Mouse (Mus musculus) embryo, embryonic 10.5 days (tissue): ENCODE data around the gene Nfe2l2.
A peak's percentile ranks its signal among the peaks of the same experiment; 100 is the strongest.

Experiments used
- DNase-seq: peaks from one replicate; pipeline ENCODE4 v3.0.0-alpha.2; 2015; ENCODE audit warnings: low spot score

The Nfe2l2 gene

GRCm38 (mm10) chr2:75685458-75685861 is 19.0 kb downstream of the Nfe2l2 start:
- DNase-seq: no peak

DNA sequence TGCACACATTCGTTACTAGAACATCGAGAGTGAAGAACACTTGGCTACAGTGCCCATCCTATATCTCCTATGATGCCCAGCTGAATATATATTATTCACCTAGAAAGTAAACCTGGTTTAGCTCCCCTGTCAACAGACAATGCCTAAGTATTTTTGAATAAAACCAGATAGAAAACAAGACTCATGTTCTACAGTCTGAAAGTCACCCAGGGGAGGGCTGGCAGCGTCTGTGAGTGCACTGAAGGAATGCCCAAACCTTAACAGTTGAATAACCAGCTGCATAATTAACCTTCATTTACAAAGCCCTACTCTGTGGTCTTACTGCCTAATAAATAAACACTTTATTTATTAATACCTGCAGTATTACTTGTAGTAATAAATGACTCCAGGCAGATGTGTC is 19.9 kb downstream of the Nfe2l2 start:
- no peak for DNase-seq

GRCm38 (mm10) chr2:75682978-75683709 is 21.3 kb downstream of the Nfe2l2 start:
- DNase-seq: peak; percentile 30

- peak; percentile 55 for DNase-seq
Observed at GRCm38 (mm10) chr2:75681439-75681838, 23.0 kb downstream of the Nfe2l2 start.

DNA sequence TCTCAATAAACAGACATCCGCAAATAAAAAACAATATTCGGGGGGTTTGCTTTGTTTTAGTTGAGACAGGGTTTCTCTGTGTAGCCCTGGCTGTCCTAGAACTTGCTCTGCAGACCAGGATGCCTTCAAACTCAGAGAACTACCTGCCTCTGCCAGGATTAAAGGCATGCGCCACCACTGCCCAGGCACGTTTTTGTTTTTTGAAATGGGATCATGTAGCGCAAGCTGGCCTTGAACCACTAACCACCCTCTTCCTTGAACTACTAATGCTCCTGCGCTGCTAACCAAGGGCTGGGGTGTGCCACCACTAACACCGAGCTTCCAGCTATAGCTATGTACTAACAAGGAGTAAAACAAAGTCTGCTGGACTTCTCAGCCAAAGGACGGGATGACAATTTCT is 24.5 kb downstream of the Nfe2l2 start:
- no peak for DNase-seq

DNA sequence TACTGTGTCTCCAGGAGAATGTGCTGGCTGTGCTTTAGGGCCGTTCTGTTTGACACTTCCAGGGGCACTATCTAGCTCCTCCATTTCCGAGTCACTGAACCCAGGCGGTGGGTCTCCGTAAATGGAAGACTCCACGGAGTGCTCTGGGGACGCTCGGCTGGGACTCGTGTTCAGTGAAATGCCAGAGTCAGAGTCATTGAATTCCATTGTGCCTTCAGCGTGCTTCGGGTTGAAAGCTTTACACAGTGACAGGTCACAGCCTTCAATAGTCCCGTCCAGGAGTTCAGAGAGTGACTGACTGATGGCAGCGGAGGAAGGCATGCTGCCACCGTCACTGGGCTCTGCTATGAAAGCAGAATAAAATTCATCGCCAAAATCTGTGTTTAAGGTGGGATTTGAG is 27.9 kb downstream of the Nfe2l2 start:
- DNase-seq: no peak

- DNase-seq: no peak
Observed at GRCm38 (mm10) chr2:75672561-75672960, 31.9 kb downstream of the Nfe2l2 start.

DNA sequence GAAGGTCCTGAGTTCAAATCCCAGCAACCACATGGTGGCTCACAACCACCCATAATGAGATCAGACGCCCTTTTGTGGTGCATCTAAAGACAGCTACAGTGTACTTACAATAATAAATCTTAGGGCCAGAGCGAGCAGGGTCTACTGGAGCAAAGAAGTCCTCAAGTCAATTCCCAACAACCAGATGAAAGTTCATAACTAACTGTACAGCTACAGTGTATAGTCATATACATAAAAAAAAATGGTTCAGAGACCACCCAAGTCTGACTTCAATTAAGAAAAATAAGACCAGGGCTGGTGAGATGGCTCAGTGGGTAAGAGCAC is 33.1 kb downstream of the Nfe2l2 start:
- DNase-seq: no peak

DNA sequence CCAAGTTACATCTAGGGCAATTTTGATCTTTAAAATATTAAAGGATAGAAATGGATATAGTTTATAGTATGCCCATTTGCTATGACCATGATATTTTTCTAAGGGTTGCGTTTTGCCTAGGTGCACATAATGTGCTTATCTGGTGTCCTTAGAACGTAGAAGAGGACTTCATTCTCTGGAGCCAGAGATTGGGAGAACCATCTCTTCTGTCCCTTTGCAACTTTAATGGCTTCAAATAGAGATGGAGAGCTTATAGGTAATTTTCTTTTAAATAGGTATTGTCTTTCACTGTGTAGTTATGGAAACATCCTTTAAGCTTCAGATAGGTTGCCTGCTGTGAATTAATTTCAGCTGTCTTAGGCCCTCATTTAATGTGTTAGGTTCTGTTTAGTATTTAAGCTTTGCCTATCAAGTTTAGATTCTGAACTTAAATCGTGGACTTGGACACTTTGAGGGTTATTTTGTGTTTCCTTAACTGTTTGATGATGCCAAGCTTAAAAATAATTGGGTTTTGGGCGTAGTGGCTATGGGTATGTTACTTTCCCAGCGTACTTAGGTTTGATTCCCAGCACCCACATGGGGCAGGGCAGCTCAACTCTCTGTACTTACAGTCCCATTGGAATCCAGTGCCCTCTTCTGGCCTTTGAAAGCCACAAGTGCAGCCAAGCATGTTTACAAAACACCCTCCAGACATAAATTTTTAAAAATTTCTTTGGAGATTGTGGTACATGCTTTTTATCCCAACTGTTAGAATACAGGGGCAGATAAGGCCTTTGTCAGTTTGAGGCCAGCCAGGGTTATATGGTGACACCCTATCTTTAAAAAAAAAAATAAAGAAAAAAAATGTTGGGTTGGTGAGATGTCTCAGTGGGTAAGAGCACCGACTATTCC is 33.8 kb downstream of the Nfe2l2 start:
- no peak for DNase-seq

- DNase-seq: peak; percentile 49
Observed at GRCm38 (mm10) chr2:75669491-75670445, 34.7 kb downstream of the Nfe2l2 start.

DNA sequence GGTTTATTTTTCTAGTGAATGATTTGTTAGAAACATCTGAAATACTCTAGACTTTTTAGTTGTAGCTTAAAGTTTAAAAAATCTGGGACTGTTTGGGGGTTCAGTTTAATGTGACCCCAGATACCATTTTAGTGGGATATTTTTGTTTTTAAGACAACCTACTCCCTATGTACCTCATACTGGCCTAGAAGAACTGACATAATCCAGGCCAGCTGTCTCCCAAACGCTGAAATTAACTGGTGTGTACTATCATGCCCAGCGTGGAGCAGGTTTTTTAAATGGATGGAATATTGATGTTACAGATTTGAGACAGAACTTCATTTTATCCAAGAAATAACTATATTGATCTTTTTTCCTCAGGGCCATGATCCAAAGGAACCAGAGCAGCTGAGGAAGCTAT is 43.3 kb downstream of the Nfe2l2 start:
- no peak for DNase-seq

GRCm38 (mm10) chr2:75660255-75660948 is 44.0 kb downstream of the Nfe2l2 start:
- DNase-seq: peak; percentile 39

- peak; percentile 89 for DNase-seq
Observed at GRCm38 (mm10) chr2:75659629-75659960, 44.8 kb downstream of the Nfe2l2 start.

DNA sequence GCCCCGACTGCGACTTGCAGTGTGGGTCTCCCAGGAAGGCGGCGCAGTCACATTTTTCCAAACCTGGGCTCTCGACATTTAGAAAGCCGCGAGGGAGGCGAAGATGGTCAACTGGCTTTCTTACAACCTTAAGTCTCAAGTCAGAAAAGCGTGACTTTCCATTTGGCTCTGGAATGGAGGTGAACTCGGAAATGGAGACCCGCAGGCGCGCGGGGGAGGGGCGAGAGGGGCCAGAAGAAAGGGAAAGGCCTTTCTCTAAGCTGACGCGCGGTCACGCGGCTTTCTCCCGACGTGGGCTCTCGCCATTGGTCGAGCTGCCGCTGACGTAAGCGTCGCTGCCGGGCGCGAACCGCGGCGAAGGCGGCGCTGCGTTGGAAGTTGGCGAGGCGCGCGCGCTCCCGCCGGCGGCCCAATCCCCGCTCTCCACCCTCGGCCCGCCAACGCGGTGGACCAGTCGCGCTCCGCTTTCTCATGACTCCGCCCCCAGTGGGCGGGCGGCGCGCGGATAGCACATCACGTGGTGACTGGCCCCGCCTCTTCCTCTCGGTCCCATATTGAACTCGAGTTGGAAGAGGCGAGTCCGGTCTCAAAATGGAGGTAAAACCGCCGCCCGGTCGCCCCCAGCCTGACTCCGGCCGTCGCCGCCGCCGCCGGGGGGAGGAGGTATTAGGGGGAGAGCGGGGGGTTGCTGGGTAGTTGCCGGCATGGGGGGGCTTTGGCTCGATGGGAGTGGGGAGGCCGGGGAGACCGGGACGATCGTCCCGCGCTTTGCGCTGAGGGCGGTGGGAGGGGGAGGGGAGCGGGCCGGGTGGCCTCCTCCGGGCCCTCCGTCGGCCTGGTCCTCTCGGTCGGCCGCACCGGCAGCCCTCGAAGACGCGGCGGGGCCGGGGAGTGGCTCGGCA is 45.5 kb downstream of the Nfe2l2 start, which contains the start of gene Hnrnpa3:
Gene Hnrnpa3, plus strand, starts transcription at position 535 of the 902 bp plus-strand sequence.
- peak; percentile 99 for DNase-seq

DNA sequence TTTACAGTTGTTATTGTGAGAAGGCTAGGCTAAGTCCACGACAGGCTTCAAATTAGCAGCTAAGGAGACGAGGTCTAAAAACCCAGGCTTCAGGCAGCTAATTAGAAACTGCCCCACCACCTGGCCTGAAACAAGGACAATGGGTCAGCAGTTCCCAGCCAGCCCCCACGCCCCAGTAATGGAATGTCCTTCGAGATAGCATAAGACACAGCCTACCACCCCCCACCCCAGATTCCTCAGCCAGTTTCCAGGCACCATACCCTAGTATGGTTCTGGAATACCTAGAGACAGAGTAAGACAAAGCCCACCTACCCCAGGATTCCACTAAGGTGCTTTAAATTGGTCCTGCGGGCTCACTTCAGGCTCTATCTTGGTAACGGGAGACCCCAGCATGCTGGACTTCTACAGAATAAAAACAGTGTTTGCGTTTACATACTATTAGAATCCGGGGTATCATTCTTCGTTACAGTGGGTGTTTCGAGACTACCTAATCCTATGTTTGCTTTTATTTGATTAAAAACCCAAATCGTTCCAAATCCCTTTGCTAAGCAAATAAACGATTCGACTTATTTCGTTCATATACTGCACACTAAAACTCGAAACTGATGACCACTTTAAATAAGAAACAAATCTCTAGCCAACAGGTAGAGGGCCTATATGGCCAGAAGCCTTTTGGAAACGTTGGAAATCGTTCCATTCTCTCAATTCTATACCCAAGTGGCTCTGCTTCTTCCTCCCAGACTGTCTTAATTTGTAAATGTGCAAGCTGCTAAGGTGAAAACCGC is 46.3 kb downstream of the Nfe2l2 start:
- peak; percentile 82 for DNase-seq

DNA sequence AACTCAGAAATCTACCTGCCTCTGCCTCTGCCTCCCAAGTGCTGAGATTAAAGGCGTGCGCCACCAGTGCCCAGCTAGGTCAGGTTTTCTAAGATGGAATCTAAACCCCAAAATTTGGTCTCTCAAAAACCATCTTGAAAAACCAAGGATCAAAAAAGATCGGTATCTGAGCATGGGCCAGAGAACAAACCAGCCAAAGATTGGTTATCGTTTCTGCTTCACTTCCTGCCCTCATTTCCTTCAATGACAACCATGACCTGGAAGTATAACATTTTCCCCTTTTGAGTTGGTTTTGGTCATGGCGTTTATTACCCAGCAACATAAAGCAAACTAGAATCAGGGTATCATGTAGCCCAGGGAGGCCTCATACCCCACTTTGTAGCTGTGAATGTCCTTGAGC is 47.5 kb downstream of the Nfe2l2 start:
- no peak for DNase-seq

- no peak for DNase-seq
Observed at GRCm38 (mm10) chr2:75654679-75655078, 49.8 kb downstream of the Nfe2l2 start.

DNA sequence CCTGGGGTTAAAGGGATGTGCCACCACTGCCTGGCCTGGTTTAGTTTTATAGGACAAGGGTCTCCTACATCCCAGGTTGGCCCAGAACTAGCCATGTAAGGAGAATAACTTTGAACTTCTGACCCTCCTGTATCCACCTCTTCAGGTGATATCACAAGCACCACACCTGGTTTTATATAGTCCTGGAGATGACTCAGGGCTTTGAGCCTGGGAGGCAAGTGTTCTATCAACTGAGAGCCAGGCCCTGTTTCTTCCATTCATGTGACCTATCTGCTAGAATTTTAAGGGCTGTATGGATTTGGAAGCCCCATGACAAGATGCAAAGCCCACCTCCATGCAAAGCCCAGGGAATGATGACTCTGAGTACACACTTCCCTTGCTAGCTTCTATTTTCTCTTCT is 51.3 kb downstream of the Nfe2l2 start:
- no peak for DNase-seq

GRCm38 (mm10) chr2:75650437-75650836 is 54.0 kb downstream of the Nfe2l2 start:
- DNase-seq: no peak

- DNase-seq: no peak
Observed at GRCm38 (mm10) chr2:75645251-75645650, 59.2 kb downstream of the Nfe2l2 start.
